Mouse (Mus musculus) midbrain, embryonic 15.5 days (tissue): ENCODE measurements around the gene Pigo. TPM values are rescaled to one million over a fixed set of nuclear protein-coding genes. Genes with fewer than 3 reads are reported as not detected.
A peak's percentile ranks its signal among the peaks of the same experiment; 100 is the strongest.

Experiments
- ATAC-seq: fragments of 200-750 bp; cut with Nextera tagmentation; replicated peaks from 2 replicates; pipeline ENCODE4 v1.8.0; 2017; ENCODE audit warnings: moderate TSS enrichment
- H3K27ac ChIP-seq: fragments of 300-500 bp; sonication (generic); 2 replicates; pipeline ENCODE4 v1.5.1; 2015; ENCODE audit warnings: mild to moderate bottlenecking, inconsistent platforms
- H3K27me3 ChIP-seq: fragments of 300-500 bp; sonication (generic); replicated peaks from 2 replicates; pipeline ENCODE4 v1.6.1; 2015; ENCODE audit warnings: inconsistent platforms
- H3K36me3 ChIP-seq: fragments of 300-500 bp; sonication (generic); replicated peaks from 2 replicates; pipeline ENCODE4 v1.6.1; 2015; ENCODE audit warnings: inconsistent platforms
- H3K4me1 ChIP-seq: fragments of 300-500 bp; sonication (generic); 2 replicates; pipeline ENCODE4 v1.6.1; 2015; ENCODE audit warnings: inconsistent platforms
- H3K4me2 ChIP-seq: fragments of 300-500 bp; sonication (generic); 2 replicates; pipeline ENCODE4 v1.6.1; 2015; ENCODE audit warnings: inconsistent platforms, mild to moderate bottlenecking, moderate library complexity
- H3K4me3 ChIP-seq: fragments of 300-500 bp; sonication (generic); 2 replicates; pipeline ENCODE4 v1.5.1; 2015; ENCODE audit warnings: mild to moderate bottlenecking, inconsistent platforms
- H3K9ac ChIP-seq: fragments of 300-500 bp; sonication (generic); 2 replicates; pipeline ENCODE4 v1.6.1; 2015; ENCODE audit warnings: mild to moderate bottlenecking, inconsistent platforms
- H3K9me3 ChIP-seq: fragments of 300-500 bp; sonication (generic); 2 replicates; pipeline ENCODE4 v1.6.1; 2016; ENCODE audit warnings: inconsistent platforms
- WGBS: fragments of 180-500 bp; shearing (Covaris S2); methylation state at CpG from one replicate; pipeline ENCODE4 v1.1.7; 2015; ENCODE audit warnings: mixed read lengths; 5-methylcytosine and 5-hydroxymethylcytosine counted together
- polyA plus RNA-seq: library from polyadenylated mRNA; unstranded; fragments of >200 nt; fragmentation: Nextera tagmentation; extraction: Ambion mirVana; gene quantifications from 2 replicates; pipeline ENCODE4 v1.2.1, GENCODE M21; 2015

Gene Pigo
- polyA plus RNA-seq, 1 experiment from 2014 or later, result 34.0 TPM

DNA sequence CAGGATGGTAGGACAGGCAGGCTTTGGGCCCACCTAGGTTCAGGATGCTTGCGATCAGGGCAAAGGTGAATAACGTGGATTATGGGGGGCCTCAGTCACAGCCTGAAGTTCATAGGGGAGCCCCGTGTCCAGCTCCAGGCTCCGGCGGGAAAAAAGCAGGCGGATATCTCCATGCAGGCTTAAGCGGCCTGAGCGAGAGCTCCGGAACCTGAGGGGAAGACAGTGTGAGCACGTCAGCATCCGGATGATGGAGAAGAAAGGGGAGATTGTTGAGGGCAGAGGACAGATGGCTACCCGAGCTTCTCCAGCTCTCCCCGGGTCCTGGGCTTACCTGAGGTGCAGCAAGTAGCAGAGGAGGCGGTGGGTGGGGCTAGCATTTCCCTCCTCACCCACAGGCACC is 7.9 kb upstream of the Pigo start:
- Histone ChIP-seq H3K4me2 (no peak overlapping the region), H3K9me3 (no peaks in the 10 kb centered on the region), H3K4me1 (peaks cover 43% of the 10 kb centered on the region), H3K27me3 (no peaks in the 10 kb centered on the region), H3K4me3 (no peak overlapping the region), H3K9ac (no peak overlapping the region), H3K36me3 (peaks cover 41% of the 10 kb centered on the region), H3K27ac (no peak overlapping the region)
- ATAC-seq, result no peak
- 88% methylated on average over 14 of the region's 14 CpGs for WGBS

DNA sequence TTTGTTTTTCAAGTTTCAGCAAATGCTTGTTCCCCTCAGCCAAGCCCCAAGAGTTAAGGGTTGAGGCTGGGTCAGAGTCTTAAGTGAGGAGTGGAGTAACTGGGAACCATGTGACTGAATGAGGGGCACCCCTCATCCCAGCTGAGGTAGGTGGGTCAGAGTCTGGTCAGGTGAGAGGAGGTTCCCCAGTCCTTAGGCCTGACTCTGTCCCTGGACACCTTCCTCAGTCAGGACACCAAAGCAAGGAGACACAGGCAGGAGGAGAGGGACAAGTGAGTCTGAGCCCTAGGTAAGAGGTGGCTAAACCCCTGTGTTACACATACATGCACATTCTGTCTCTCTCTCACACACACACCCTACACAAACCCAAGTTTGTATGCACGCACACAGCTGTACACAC is 6.9 kb upstream of the Pigo start:
- H3K4me2 ChIP-seq, result no peak overlapping the region
- H3K4me3 ChIP-seq, result no peak overlapping the region
- H3K9me3 ChIP-seq, result no peaks in the 10 kb centered on the region
- peaks cover 33% of the 10 kb centered on the region for H3K4me1 ChIP-seq
- peaks cover 50% of the 10 kb centered on the region for H3K36me3 ChIP-seq
- H3K27ac ChIP-seq, result peak overlapping the region; percentile 82
- no peaks in the 10 kb centered on the region for H3K27me3 ChIP-seq
- 95% methylated on average over 1 of the region's 1 CpGs for WGBS
- ATAC-seq, result no peak
- H3K9ac ChIP-seq, result no peak overlapping the region

DNA sequence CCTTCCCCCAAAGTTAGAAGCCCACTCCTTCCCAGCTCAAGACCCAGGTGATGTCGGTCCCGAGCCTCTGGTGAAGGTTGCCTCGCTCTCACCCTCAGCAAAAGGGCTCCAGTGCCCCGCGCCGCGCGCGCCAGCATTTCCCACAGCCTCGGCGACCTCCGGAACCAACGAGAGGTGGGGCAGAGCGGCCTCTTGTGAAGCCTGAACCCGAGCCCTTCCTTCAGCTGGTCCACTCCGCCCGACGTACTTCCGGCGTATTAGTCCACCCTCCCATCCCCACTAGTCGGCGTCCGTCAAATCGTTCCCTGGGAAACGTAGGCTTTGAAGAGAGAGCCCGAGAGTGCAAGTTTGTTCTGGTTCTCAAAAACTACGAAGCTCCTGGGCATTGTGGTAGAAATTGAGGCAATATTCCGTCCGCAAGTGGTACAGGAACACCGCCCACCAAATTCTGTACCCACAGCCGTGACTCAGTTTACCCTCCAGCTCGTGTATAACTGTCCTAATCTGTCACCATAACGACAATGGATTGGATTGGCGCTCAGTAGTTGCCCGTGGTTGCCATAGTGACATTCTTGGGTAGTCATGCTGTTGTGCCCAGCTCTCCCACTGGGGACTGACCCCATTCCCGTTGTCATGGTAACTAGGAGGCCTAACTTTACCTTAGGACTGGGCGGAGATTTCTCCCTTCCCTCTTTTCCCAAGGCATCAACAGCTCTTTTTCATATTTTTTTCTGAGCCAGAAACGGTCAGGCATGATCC is 5.8 kb upstream of the Pigo start, which contains the start of gene Stoml2:
Stoml2 (minus strand) TSS at position 474 of the 759 bp plus-strand sequence.
- Histone ChIP-seq H3K9ac (peak within 1 kb of the TSS; percentile 67), H3K4me1 (peaks cover 28% of the 10 kb centered on the region), H3K27me3 (no peaks in the 10 kb centered on the region), H3K4me3 (peak within 1 kb of the TSS; percentile 64), H3K27ac (peak within 1 kb of the TSS; percentile 82), H3K9me3 (no peaks in the 10 kb centered on the region), H3K36me3 (peaks cover 51% of the 10 kb centered on the region), H3K4me2 (peak within 1 kb of the TSS; percentile 86)
- ATAC-seq, result peak; percentile 96
- WGBS, result under 1% methylated on average over 38 of the region's 38 CpGs

DNA sequence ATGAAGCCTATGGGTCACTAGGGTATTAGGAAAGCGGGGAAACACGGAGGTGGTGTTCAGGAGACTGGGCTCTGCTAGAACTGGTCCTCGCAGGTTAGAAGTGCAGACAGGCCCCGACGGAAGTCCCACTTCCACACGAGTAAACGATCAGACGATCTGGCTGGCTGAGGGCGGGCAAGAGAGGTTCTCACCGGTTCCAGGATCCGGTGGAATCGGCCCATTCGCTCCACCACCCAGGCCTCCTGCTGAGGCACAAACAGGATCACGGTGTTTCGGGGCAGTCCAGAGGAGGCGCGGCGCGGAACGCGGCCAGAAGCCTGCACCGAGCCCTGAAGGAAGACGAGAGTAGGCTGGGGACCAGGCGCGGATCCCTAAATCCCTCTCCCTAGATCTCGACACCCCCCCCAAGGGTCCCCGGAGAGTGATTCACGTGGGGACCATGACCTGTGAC is 5.2 kb upstream of the Pigo start:
- peaks cover 28% of the 10 kb centered on the region for H3K4me1 ChIP-seq
- no peak; the same call in 1 of the 2 replicates for ATAC-seq
- peak overlapping the region; percentile 67 for H3K9ac ChIP-seq
- peak overlapping the region; percentile 82 for H3K27ac ChIP-seq
- 1% methylated on average over 28 of the region's 28 CpGs for WGBS
- H3K9me3 ChIP-seq, result no peaks in the 10 kb centered on the region
- H3K4me3 ChIP-seq, result peak overlapping the region; percentile 64
- H3K27me3 ChIP-seq, result no peaks in the 10 kb centered on the region
- peaks cover 45% of the 10 kb centered on the region for H3K36me3 ChIP-seq
- H3K4me2 ChIP-seq, result peak overlapping the region; percentile 86

DNA sequence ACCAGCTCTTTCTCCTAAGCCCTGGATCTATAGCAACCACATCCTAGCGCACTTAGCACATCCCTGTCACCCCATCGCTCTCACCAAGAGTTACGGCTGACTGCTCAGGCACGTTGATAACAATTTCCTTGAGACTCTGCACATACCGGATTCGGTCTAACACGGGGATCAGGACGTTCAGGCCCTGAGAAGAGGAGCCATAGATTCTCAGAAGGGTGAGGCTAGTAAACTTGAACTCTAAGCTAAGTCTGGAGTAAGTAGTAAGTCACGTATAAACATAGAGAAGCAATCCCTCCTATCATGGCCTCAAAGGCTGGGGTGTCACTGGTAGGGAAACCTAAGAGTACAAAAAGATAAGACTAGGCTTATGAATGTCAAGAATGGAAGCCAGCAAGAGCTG is 4.7 kb upstream of the Pigo start:
- Histone ChIP-seq H3K36me3 (peaks cover 40% of the 10 kb centered on the region), H3K27me3 (no peaks in the 10 kb centered on the region), H3K9ac (peak overlapping the region; percentile 67), H3K4me3 (peak overlapping the region; percentile 64), H3K27ac (peak overlapping the region; percentile 82; the same call in 1 of the 2 replicates), H3K9me3 (no peaks in the 10 kb centered on the region), H3K4me2 (peak overlapping the region; percentile 86), H3K4me1 (peaks cover 28% of the 10 kb centered on the region)
- ATAC-seq, result no peak
- 75% methylated on average over 9 of the region's 9 CpGs for WGBS

DNA sequence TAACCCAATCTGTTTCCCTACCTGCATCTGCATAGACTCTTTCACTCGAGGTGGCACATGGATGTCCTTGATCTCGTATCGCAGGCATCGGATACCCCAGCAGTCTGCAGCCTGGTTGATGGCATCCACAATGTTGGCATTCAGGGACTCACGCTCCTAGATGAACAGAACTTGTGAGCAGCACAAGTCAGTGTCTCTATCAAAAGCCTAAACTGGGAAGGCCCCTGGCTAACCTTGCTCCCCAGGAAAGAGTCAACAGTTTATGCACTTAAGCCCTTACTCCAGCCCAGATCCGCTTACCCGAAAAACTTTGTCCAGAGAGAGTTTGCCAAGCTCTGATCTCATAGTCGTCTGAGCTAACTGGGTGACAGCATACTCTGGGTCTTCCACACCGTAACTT is 4.1 kb upstream of the Pigo start:
- Histone ChIP-seq H3K27ac (no peak overlapping the region), H3K9me3 (no peaks in the 10 kb centered on the region), H3K9ac (no peak overlapping the region), H3K4me2 (no peak overlapping the region; the same call in 1 of the 2 replicates), H3K4me1 (peaks cover 32% of the 10 kb centered on the region), H3K27me3 (no peaks in the 10 kb centered on the region), H3K36me3 (peaks cover 35% of the 10 kb centered on the region), H3K4me3 (no peak overlapping the region)
- 94% methylated on average over 9 of the region's 9 CpGs for WGBS
- no peak for ATAC-seq

DNA sequence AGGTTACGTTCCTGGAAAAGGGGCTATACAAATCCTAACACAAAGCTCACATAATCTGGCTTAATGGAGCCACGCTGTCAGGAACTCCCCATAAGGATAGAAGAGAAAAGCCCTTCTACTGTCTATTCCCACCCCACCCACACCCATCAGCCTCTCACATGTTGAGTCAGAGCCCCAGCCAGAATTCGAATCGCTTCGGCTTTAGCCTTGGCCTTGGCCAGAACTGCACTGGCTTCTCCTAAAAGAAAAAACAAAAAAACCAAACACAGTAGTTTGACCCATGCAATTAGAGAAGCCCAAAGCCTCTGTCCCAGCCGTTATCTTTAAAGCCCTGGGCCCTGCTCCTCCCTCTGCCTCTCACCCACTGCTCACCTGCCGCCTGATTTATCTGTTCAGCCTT is 3.5 kb upstream of the Pigo start:
- Histone ChIP-seq H3K4me1 (peaks cover 38% of the 10 kb centered on the region), H3K9ac (no peak overlapping the region), H3K27me3 (no peaks in the 10 kb centered on the region), H3K4me3 (no peak overlapping the region), H3K36me3 (peaks cover 29% of the 10 kb centered on the region), H3K9me3 (no peaks in the 10 kb centered on the region), H3K4me2 (no peak overlapping the region), H3K27ac (no peak overlapping the region)
- 90% methylated on average over 7 of the region's 7 CpGs for WGBS
- no peak for ATAC-seq

DNA sequence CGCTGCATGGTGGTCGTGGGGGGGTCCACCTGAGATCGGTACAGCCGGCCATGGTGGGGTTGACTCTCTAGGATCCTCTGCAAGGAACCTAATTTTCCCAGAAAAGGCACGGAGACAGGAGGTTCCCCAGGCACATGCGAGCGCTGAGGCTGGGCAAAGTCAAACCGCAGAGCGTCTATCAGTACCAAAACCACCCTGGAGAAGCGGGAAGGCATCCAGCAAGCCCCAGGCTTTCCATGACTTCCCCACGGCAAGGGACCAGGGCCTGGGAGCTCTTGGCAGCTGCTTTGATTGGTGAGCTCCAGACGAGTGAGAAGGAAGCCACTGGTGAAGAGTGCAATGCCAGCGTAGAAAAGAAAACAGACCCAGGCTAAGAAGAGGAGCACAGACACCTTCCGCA is 946 bp downstream of the Pigo start:
- Histone ChIP-seq H3K36me3 (peaks cover 39% of the 10 kb centered on the region), H3K4me1 (peaks cover 22% of the 10 kb centered on the region), H3K27ac (peak overlapping the region; percentile 90), H3K9me3 (no peaks in the 10 kb centered on the region), H3K4me3 (peak overlapping the region; percentile 54), H3K27me3 (no peaks in the 10 kb centered on the region), H3K4me2 (peak overlapping the region; percentile 58), H3K9ac (peak overlapping the region; percentile 57)
- ATAC-seq, result no peak
- 82% methylated on average over 14 of the region's 14 CpGs for WGBS

DNA sequence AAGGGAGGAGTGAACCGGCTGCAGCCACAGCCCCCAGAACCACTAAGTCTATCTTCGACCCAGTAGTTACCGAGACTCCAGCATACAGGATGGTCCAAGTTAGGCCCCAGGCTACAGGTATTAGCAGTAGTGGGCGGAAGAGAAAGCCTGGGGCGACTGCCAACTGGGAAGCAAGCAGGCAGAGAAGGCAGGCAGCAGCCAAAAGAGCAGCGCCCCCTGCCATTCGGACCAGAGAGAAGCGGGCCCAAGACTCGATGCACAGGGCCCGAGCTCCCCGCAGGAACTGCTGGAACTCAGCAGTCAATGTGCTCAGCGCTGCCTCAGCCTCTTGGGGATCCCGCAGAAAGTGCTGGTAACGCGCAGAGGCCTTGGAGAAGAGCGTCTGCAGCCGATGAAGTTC is 4.3 kb downstream of the Pigo start:
- no peak for ATAC-seq
- Histone ChIP-seq H3K4me1 (peaks cover 18% of the 10 kb centered on the region), H3K4me2 (no peak overlapping the region), H3K27ac (no peak overlapping the region), H3K4me3 (no peak overlapping the region), H3K27me3 (no peaks in the 10 kb centered on the region), H3K36me3 (peaks cover 37% of the 10 kb centered on the region), H3K9ac (no peak overlapping the region), H3K9me3 (no peaks in the 10 kb centered on the region)
- 69% methylated on average over 17 of the region's 17 CpGs for WGBS

DNA sequence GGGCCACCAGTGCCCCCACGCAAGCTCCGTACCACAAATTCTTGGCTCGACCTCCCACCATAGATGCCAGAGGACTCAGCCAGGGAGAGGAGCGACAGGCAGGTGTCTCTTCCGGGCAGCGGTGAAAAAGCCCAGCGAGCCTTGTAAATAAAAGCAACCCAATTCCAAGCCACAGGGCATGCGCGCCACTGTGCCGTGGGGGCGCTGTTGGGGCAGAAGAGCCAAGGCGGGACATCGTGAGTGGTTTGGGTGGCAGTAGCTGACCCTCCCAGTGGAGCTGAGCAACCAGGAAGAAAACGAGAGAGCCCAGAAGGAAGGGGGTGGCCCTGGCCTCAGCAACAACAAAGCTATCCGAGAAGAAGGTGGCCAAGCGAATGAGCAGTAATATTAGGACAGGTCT is 4.7 kb downstream of the Pigo start:
- H3K9me3 ChIP-seq, result no peaks in the 10 kb centered on the region
- no peaks in the 10 kb centered on the region for H3K27me3 ChIP-seq
- peaks cover 18% of the 10 kb centered on the region for H3K4me1 ChIP-seq
- no peak overlapping the region for H3K27ac ChIP-seq
- H3K4me3 ChIP-seq, result no peak overlapping the region
- WGBS, result 85% methylated on average over 16 of the region's 16 CpGs
- no peak for ATAC-seq
- peaks cover 37% of the 10 kb centered on the region for H3K36me3 ChIP-seq
- H3K9ac ChIP-seq, result no peak overlapping the region
- no peak overlapping the region for H3K4me2 ChIP-seq

DNA sequence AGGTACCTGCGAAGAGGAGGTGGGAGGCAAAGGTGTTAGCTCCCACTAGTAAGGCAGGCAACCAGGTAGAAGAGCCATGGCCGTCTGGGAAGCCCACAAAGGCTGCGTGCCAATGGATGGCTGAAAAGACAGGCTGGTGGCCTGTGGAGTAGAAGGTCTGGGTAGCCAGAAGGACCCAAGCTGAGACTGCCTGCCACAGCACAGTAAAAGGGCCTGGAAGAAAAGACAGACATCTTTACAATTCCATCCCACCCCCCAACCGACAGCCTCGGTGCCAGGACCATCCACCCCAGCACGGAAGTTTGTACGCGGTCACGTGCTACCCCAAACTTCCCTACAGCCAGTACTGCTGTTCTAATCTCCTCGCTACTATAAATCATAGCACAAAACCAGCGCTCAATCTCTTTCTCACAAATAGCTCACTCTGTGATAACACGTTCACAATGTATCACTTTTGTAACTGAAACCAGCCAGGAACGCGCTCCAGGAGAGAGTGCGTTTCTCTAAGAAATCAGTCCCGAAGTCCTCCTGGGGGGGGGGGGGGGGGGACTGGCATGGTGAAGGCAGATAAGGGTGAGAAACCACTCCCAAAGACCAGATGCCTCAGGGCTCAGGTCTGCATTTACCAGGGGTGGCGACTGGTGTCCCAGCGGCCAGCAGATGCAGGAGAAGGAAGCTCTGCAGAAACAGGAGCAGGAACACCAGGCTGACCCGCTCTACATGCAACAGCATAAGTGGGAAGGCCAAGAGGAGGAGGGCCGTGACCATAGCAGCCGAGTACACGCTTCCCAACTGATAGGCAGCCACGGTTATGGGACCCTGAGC is 5.8 kb downstream of the Pigo start:
- no peaks in the 10 kb centered on the region for H3K27me3 ChIP-seq
- no peak overlapping the region for H3K4me3 ChIP-seq
- peaks cover 15% of the 10 kb centered on the region for H3K4me1 ChIP-seq
- no peak for ATAC-seq
- H3K4me2 ChIP-seq, result no peak overlapping the region
- H3K9ac ChIP-seq, result no peak overlapping the region
- 93% methylated on average over 23 of the region's 23 CpGs for WGBS
- H3K36me3 ChIP-seq, result peaks cover 37% of the 10 kb centered on the region
- H3K27ac ChIP-seq, result no peak overlapping the region
- no peaks in the 10 kb centered on the region for H3K9me3 ChIP-seq

DNA sequence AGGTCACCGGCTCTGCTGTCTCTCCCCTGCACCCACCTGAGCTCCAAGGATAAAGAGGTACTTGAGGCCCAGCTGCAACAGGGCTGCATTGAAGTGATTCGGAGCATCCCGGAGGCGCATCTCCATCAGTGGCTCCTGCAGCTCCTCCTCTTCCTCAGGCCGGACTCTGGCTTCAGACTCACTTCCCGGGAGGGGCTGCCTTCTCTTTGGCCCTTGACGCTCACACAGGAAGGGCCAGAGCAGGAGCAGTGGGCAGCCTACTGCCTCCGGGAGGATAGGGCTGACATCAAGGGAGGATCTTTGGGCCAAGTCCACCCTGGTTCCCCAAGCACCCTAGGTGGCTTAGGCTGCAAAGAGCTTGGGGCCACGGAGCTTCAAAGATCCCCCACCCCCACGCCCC is 6.4 kb downstream of the Pigo start:
- Histone ChIP-seq H3K9ac (no peak overlapping the region), H3K27me3 (no peaks in the 10 kb centered on the region), H3K4me2 (no peak overlapping the region), H3K4me3 (no peak overlapping the region), H3K36me3 (peaks cover 37% of the 10 kb centered on the region), H3K9me3 (no peaks in the 10 kb centered on the region), H3K27ac (no peak overlapping the region), H3K4me1 (peaks cover 8% of the 10 kb centered on the region)
- no peak for ATAC-seq
- WGBS, result 92% methylated on average over 10 of the region's 10 CpGs
